In genomic region chr17:5286571-5287209, GRCm38 (mm10) we compare ENCODE assay signal across 10 mouse cellular contexts.
A peak's percentile ranks its signal among the peaks of the same experiment; 100 is the strongest.
DNase-seq lines count a peak whose midpoint lies in the region; ATAC-seq and TF ChIP-seq lines count a peak whose summit lies in the region.
"Had no signal": no experiment of that assay in that cellular context is flagged by ENCODE, and none has a peak within 500 bp of the region (broad histone marks: within the 10 kb centered on the region; RNA-seq: fewer than 3 reads in every experiment).

No protein-coding gene starts in this region.

- WGBS in neural tube, embryonic 12.5 days: 62% methylated on average over 15 of the region's 15 CpGs
- 40% methylated on average over 15 of the region's 15 CpGs for WGBS in neural tube, embryonic 15.5 days

- H3K9me3 ChIP-seq in neural tube, embryonic 12.5 days: no peaks in the 10 kb centered on the region
- no peaks in the 10 kb centered on the region for H3K9me3 ChIP-seq in neural tube, embryonic 15.5 days (replicated peaks)
- H3K9me3 ChIP-seq: intestine, embryonic 15.5 days; liver, embryonic 15.5 days had no signal

- TF ChIP-seq CTCF in layer of hippocampus, adult 2 months (conservative IDR thresholded peaks at IDR 0.05): no peak

- H3K4me2 ChIP-seq in neural tube, embryonic 12.5 days (replicated peaks): no peak overlapping the region
- H3K4me2 ChIP-seq in neural tube, embryonic 15.5 days: no peak overlapping the region
- H3K4me2 ChIP-seq: intestine, embryonic 15.5 days; liver, embryonic 15.5 days had no signal

- H3K4me1 ChIP-seq in neural tube, embryonic 12.5 days: peaks cover 32% of the 10 kb centered on the region
- peaks cover 40% of the 10 kb centered on the region for H3K4me1 ChIP-seq in neural tube, embryonic 15.5 days

- DNase-seq in neural tube, embryonic 10.5 days (ENCODE audit: extremely low spot score, low spot score): no peak
- peak; percentile 34 to 53 for DNase-seq in cerebellum, postnatal 36 days
- peak; percentile 84 to 86 for DNase-seq in layer of hippocampus, adult 2 months (ENCODE audit: low spot score in 2 of 2)
- no peak for DNase-seq in liver
- DNase-seq in gastrocnemius, adult 8-10 months (ENCODE audit: low spot score in 2 of 2): no peak
- DNase-seq in c-Kit-positive CD71-positive TER-119-positive erythroid progenitor cells, embryonic 14.5 days (ENCODE audit: low spot score): no peak

- H3K9ac ChIP-seq in neural tube, embryonic 12.5 days: no peak overlapping the region
- no peak overlapping the region for H3K9ac ChIP-seq in neural tube, embryonic 15.5 days (replicated peaks)
- H3K9ac ChIP-seq: intestine, embryonic 15.5 days; liver, embryonic 15.5 days had no signal

- ATAC-seq in neural tube, embryonic 12.5 days (ENCODE audit: low FRiP score, low read depth): 0 out of 2 replicates have a peak, but pooled peaks have one; percentile 43
- ATAC-seq in neural tube, embryonic 15.5 days (ENCODE audit: low FRiP score): peak; percentile 9; the same call in 1 of the 2 replicates
- ATAC-seq: intestine, embryonic 15.5 days had no signal

- H3K36me3 ChIP-seq in neural tube, embryonic 12.5 days: peaks cover 14% of the 10 kb centered on the region
- H3K36me3 ChIP-seq in neural tube, embryonic 15.5 days: peaks cover 9% of the 10 kb centered on the region

- no peaks in the 10 kb centered on the region for H3K27me3 ChIP-seq in neural tube, embryonic 12.5 days (replicated peaks)
- H3K27me3 ChIP-seq in neural tube, embryonic 15.5 days (replicated peaks): no peaks in the 10 kb centered on the region
- H3K27me3 ChIP-seq: intestine, embryonic 15.5 days; liver, embryonic 15.5 days had no signal

- H3K27ac ChIP-seq in neural tube, embryonic 12.5 days: no peak overlapping the region
- H3K27ac ChIP-seq in layer of hippocampus, adult 2 months: peak overlapping the region; percentile 94
- peak overlapping the region; percentile 34; the same call in 1 of the 2 replicates for H3K27ac ChIP-seq in neural tube, embryonic 15.5 days (replicated peaks)
- H3K27ac ChIP-seq: intestine, embryonic 15.5 days; liver, embryonic 15.5 days had no signal

- no peak overlapping the region for H3K4me3 ChIP-seq in neural tube, embryonic 12.5 days
- no peak overlapping the region for H3K4me3 ChIP-seq in layer of hippocampus, adult 2 months
- H3K4me3 ChIP-seq in neural tube, embryonic 15.5 days (replicated peaks): no peak overlapping the region
- H3K4me3 ChIP-seq: intestine, embryonic 15.5 days; liver, embryonic 15.5 days had no signal

Comparison
In these comparisons a context has a peak if more than half of its experiments do, and no peak if none do; other contexts are left out.
1. DNase-seq: peak in cerebellum, postnatal 36 days (2 of 2) and layer of hippocampus, adult 2 months (2 of 2); none in neural tube, embryonic 10.5 days (single experiment), liver (single experiment), gastrocnemius, adult 8-10 months (0 of 2) and c-Kit-positive CD71-positive TER-119-positive erythroid progenitor cells, embryonic 14.5 days (single experiment).